Mouse (Mus musculus): ENCODE measurements around the gene Ccdc126. TPM values are rescaled to one million over a fixed set of nuclear protein-coding genes. Genes with fewer than 3 reads are reported as not detected.
"Not testable (repeated sequence)": the region's sequence is repeated elsewhere in the genome, so short reads cannot be mapped to it uniquely, and the experiment has no call there.

Ccdc126 gene
- polyA plus RNA-seq (2015; fragmentation: Nextera tagmentation; extraction: Ambion mirVana): 3.0 and 3.4 TPM in 2 replicates

GRCm38 (mm10) chr6:49318966-49319594 lies at the start of gene Ccdc126:
Gene Ccdc126 (plus strand): TSS chr6:49319274.
- H3K27ac ChIP-seq: peak within 1 kb of the TSS; percentile 73
- no peaks in the 10 kb centered on the region for H3K27me3 ChIP-seq
- H3K4me2 ChIP-seq: peak within 1 kb of the TSS; percentile 88
- no peaks in the 10 kb centered on the region for H3K36me3 ChIP-seq
- H3K9ac ChIP-seq: peak within 1 kb of the TSS; percentile 78
- DNase-seq (peak; percentile 94), ATAC-seq (ENCODE audit: low read depth) (peak; percentile 98)
- H3K4me1 ChIP-seq (replicated peaks): peaks cover 23% of the 10 kb centered on the region
- WGBS (ENCODE audit: insufficient replicate concordance): under 1% methylated on average over 47 of the region's 47 CpGs
- no peaks in the 10 kb centered on the region for H3K9me3 ChIP-seq (replicated peaks)
- peak within 1 kb of the TSS; percentile 74 for H3K4me3 ChIP-seq (replicated peaks)

GRCm38 (mm10) chr6:49269923-49270322 lies 49.2 kb upstream of the Ccdc126 start:
- no peak overlapping the region for H3K9ac ChIP-seq
- no peaks in the 10 kb centered on the region for H3K36me3 ChIP-seq
- 54% methylated on average over 11 of the region's 11 CpGs for WGBS (ENCODE audit: insufficient replicate concordance)
- no peaks in the 10 kb centered on the region for H3K27me3 ChIP-seq
- no peaks in the 10 kb centered on the region for H3K9me3 ChIP-seq (replicated peaks)
- DNase-seq (no peak), ATAC-seq (ENCODE audit: low read depth) (no peak)
- no peak overlapping the region for H3K4me3 ChIP-seq (replicated peaks)
- no peak overlapping the region for H3K4me2 ChIP-seq
- H3K4me1 ChIP-seq (replicated peaks): peaks cover 5% of the 10 kb centered on the region
- no peak overlapping the region for H3K27ac ChIP-seq

GRCm38 (mm10) chr6:49271815-49272214 lies 47.3 kb upstream of the Ccdc126 start:
- peaks cover 5% of the 10 kb centered on the region for H3K4me1 ChIP-seq (replicated peaks)
- no peak overlapping the region for H3K9ac ChIP-seq
- H3K4me2 ChIP-seq: no peak overlapping the region
- no peak for ATAC-seq (ENCODE audit: low read depth)
- H3K36me3 ChIP-seq: no peaks in the 10 kb centered on the region
- H3K4me3 ChIP-seq (replicated peaks): no peak overlapping the region
- 54% methylated on average over 6 of the region's 6 CpGs for WGBS (ENCODE audit: insufficient replicate concordance)
- no peaks in the 10 kb centered on the region for H3K9me3 ChIP-seq (replicated peaks)
- H3K27me3 ChIP-seq: no peaks in the 10 kb centered on the region
- DNase-seq: no peak
- H3K27ac ChIP-seq: no peak overlapping the region

GRCm38 (mm10) chr6:49272863-49273262 lies 46.2 kb upstream of the Ccdc126 start:
- DNase-seq (no peak), ATAC-seq (ENCODE audit: low read depth) (no peak)
- Histone ChIP-seq H3K27me3 (no peaks in the 10 kb centered on the region), H3K4me2 (no peak overlapping the region), H3K4me3 (replicated peaks) (no peak overlapping the region), H3K4me1 (replicated peaks) (no peaks in the 10 kb centered on the region; the same call in 1 of the 2 replicates), H3K27ac (no peak overlapping the region), H3K9me3 (replicated peaks) (no peaks in the 10 kb centered on the region), H3K36me3 (no peaks in the 10 kb centered on the region), H3K9ac (no peak overlapping the region)
- 61% methylated on average over 2 of the region's 2 CpGs for WGBS (ENCODE audit: insufficient replicate concordance)

GRCm38 (mm10) chr6:49273934-49274333 lies 45.1 kb upstream of the Ccdc126 start:
- no peak overlapping the region for H3K4me3 ChIP-seq (replicated peaks)
- H3K4me2 ChIP-seq: no peak overlapping the region
- 44% methylated on average over 4 of the region's 4 CpGs for WGBS (ENCODE audit: insufficient replicate concordance)

GRCm38 (mm10) chr6:49274416-49275091 lies 44.5 kb upstream of the Ccdc126 start:
- H3K4me1 ChIP-seq (replicated peaks): no peaks in the 10 kb centered on the region; the same call in 1 of the 2 replicates
- H3K4me2 ChIP-seq: no peak overlapping the region
- H3K4me3 ChIP-seq (replicated peaks): no peak overlapping the region
- H3K27ac ChIP-seq: no peak overlapping the region
- 55% methylated on average over 9 of the region's 9 CpGs for WGBS (ENCODE audit: insufficient replicate concordance)
- DNase-seq (no peak), ATAC-seq (ENCODE audit: low read depth) (no peak)
- H3K36me3 ChIP-seq: no peaks in the 10 kb centered on the region
- no peak overlapping the region for H3K9ac ChIP-seq
- H3K9me3 ChIP-seq (replicated peaks): no peaks in the 10 kb centered on the region
- no peaks in the 10 kb centered on the region for H3K27me3 ChIP-seq

More at GRCm38 (mm10) chr6:49273934-49274333, 45.1 kb upstream of the Ccdc126 start:
- no peaks in the 10 kb centered on the region for H3K36me3 ChIP-seq
- no peaks in the 10 kb centered on the region; the same call in 1 of the 2 replicates for H3K4me1 ChIP-seq (replicated peaks)
- H3K9ac ChIP-seq: no peak overlapping the region
- ATAC-seq (ENCODE audit: low read depth): no peak
- H3K27me3 ChIP-seq: no peaks in the 10 kb centered on the region
- DNase-seq: no peak
- H3K9me3 ChIP-seq (replicated peaks): no peaks in the 10 kb centered on the region
- H3K27ac ChIP-seq: no peak overlapping the region

- no peak overlapping the region for H3K27ac ChIP-seq
- no peaks in the 10 kb centered on the region for H3K9me3 ChIP-seq (replicated peaks)
- H3K36me3 ChIP-seq: no peaks in the 10 kb centered on the region
- H3K27me3 ChIP-seq: no peaks in the 10 kb centered on the region
- H3K4me1 ChIP-seq (replicated peaks): no peaks in the 10 kb centered on the region; the same call in 1 of the 2 replicates
- ATAC-seq (ENCODE audit: low read depth): no peak
- DNase-seq: no peak
- no peak overlapping the region for H3K4me2 ChIP-seq
- H3K9ac ChIP-seq: no peak overlapping the region
- 72% methylated on average over 7 of the region's 7 CpGs for WGBS (ENCODE audit: insufficient replicate concordance)
- no peak overlapping the region for H3K4me3 ChIP-seq (replicated peaks)
These were observed 43.8 kb upstream of the Ccdc126 start for GRCm38 (mm10) chr6:49275296-49275695.

GRCm38 (mm10) chr6:49280942-49281341 lies 38.1 kb upstream of the Ccdc126 start:
- H3K9ac ChIP-seq: no peak overlapping the region
- no peak overlapping the region for H3K27ac ChIP-seq
- WGBS (ENCODE audit: insufficient replicate concordance): 23% methylated on average over 1 of the region's 1 CpGs
- DNase-seq (no peak), ATAC-seq (ENCODE audit: low read depth) (no peak)
- no peaks in the 10 kb centered on the region for H3K9me3 ChIP-seq (replicated peaks)
- no peaks in the 10 kb centered on the region for H3K27me3 ChIP-seq
- H3K4me1 ChIP-seq (replicated peaks): no peaks in the 10 kb centered on the region
- no peaks in the 10 kb centered on the region for H3K36me3 ChIP-seq
- no peak overlapping the region for H3K4me3 ChIP-seq (replicated peaks)
- no peak overlapping the region for H3K4me2 ChIP-seq

GRCm38 (mm10) chr6:49282122-49282521 lies 37.0 kb upstream of the Ccdc126 start:
- no peak for ATAC-seq (ENCODE audit: low read depth)
- DNase-seq: no peak
- Histone ChIP-seq H3K4me2 (no peak overlapping the region), H3K27me3 (no peaks in the 10 kb centered on the region), H3K27ac (no peak overlapping the region), H3K9ac (no peak overlapping the region), H3K4me3 (replicated peaks) (no peak overlapping the region), H3K9me3 (replicated peaks) (no peaks in the 10 kb centered on the region), H3K4me1 (replicated peaks) (no peaks in the 10 kb centered on the region), H3K36me3 (no peaks in the 10 kb centered on the region)
- 79% methylated on average over 1 of the region's 1 CpGs for WGBS (ENCODE audit: insufficient replicate concordance)

GRCm38 (mm10) chr6:49298286-49298685 lies 20.8 kb upstream of the Ccdc126 start:
- no peak overlapping the region for H3K4me3 ChIP-seq (replicated peaks)
- no peaks in the 10 kb centered on the region for H3K36me3 ChIP-seq
- ATAC-seq (ENCODE audit: low read depth) (no peak), DNase-seq (no peak)
- no peaks in the 10 kb centered on the region for H3K27me3 ChIP-seq
- H3K27ac ChIP-seq: no peak overlapping the region
- no peak overlapping the region for H3K9ac ChIP-seq
- no peaks in the 10 kb centered on the region for H3K9me3 ChIP-seq (replicated peaks)
- no peak overlapping the region for H3K4me2 ChIP-seq
- H3K4me1 ChIP-seq (replicated peaks): no peaks in the 10 kb centered on the region

- DNase-seq; H3K27ac ChIP-seq; H3K27me3 ChIP-seq; H3K4me3 ChIP-seq (replicated peaks); ATAC-seq (ENCODE audit: low read depth); H3K4me1 ChIP-seq (replicated peaks); H3K9me3 ChIP-seq (replicated peaks); H3K4me2 ChIP-seq; H3K9ac ChIP-seq; H3K36me3 ChIP-seq: not testable (repeated sequence)
- WGBS (ENCODE audit: insufficient replicate concordance): 39% methylated on average over 3 of the region's 3 CpGs
These were observed 4.3 kb upstream of the Ccdc126 start for GRCm38 (mm10) chr6:49314821-49315220.
